8 mouse cellular contexts compared by ENCODE assay signal in genomic region chr19:8942276-8942964, GRCm38 (mm10). TPM values are rescaled to one million over a fixed set of nuclear protein-coding genes. Genes with fewer than 3 reads are reported as not detected.
A peak's percentile ranks its signal among the peaks of the same experiment; 100 is the strongest.
DNase-seq lines count a peak whose midpoint lies in the region; ATAC-seq and TF ChIP-seq lines count a peak whose summit lies in the region.

No protein-coding gene starts in this region.

- TF ChIP-seq POLR2A in kidney, adult 2 months (IDR thresholded peaks at IDR 0.05; ENCODE audit: low read depth, low read length) = no peak

- H3K9ac ChIP-seq in forebrain, embryonic 11.5 days (ENCODE audit: low read length) = peak overlapping the region; percentile 99
- peak overlapping the region; percentile 86 for H3K9ac ChIP-seq in intestine, embryonic 16.5 days (ENCODE audit: low read depth, low read length)
- peak overlapping the region; percentile 99 for H3K9ac ChIP-seq in lung, postnatal 0 days (replicated peaks; ENCODE audit: low read depth)
- peak overlapping the region; percentile 98 for H3K9ac ChIP-seq in stomach, embryonic 14.5 days (replicated peaks; ENCODE audit: low read depth, low read length)

- no peak for TF ChIP-seq CTCF in kidney, adult 2 months (conservative IDR thresholded peaks at IDR 0.05; ENCODE audit: insufficient read depth, insufficient read length, low read depth, low read length)
- TF ChIP-seq CTCF in G1E (IDR thresholded peaks at IDR 0.05; ENCODE audit: low read depth, low read length) = no peak
- no peak for TF ChIP-seq CTCF in lung, postnatal 0 days (IDR thresholded peaks at IDR 0.05)

- peaks cover 9% of the 10 kb centered on the region for H3K36me3 ChIP-seq in kidney, adult 2 months (ENCODE audit: control insufficient read depth, insufficient read depth, low read length)
- H3K36me3 ChIP-seq in G1E (replicated peaks) = peaks cover 75% of the 10 kb centered on the region
- peaks cover 15% of the 10 kb centered on the region for H3K36me3 ChIP-seq in forebrain, embryonic 11.5 days (ENCODE audit: control insufficient read depth, insufficient read depth, low read length)
- H3K36me3 ChIP-seq in intestine, embryonic 16.5 days (ENCODE audit: control insufficient read depth, insufficient read depth, low read length) = peaks cover 17% of the 10 kb centered on the region
- peaks cover 11% of the 10 kb centered on the region for H3K36me3 ChIP-seq in lung, postnatal 0 days (ENCODE audit: insufficient read depth, low read length)
- peaks cover 44% of the 10 kb centered on the region for H3K36me3 ChIP-seq in stomach, embryonic 14.5 days (ENCODE audit: control insufficient read depth, insufficient read depth, low read length)

- TF ChIP-seq EP300 in lung, postnatal 0 days (IDR thresholded peaks at IDR 0.05) = no peak

- ATAC-seq in G1E (ENCODE audit: extremely low read depth, insufficient number of reproducible peaks, low FRiP score, poor library complexity, severe bottlenecking) = no peak
- peak; percentile 55 for ATAC-seq in forebrain, embryonic 11.5 days (replicated peaks; ENCODE audit: low FRiP score)
- ATAC-seq in intestine, embryonic 16.5 days = peak; percentile 54
- peak; percentile 64 for ATAC-seq in lung, postnatal 0 days
- peak; percentile 47 for ATAC-seq in stomach, embryonic 14.5 days (ENCODE audit: insufficient number of reproducible peaks, insufficient read depth, low FRiP score, low read depth)

- DNase-seq in kidney, adult 2 months = peak; percentile 66
- DNase-seq in kidney, adult 8-10 months = no peak
- DNase-seq in G1E (ENCODE audit: low spot score) = peak; percentile 38
- DNase-seq in forebrain, embryonic 11.5 days (ENCODE audit: low spot score) = no peak
- peak; percentile 72 for DNase-seq in lung, postnatal 0 days (ENCODE audit: low spot score)
- no peak for DNase-seq in spleen, adult 18-20 months

- peaks cover 4% of the 10 kb centered on the region; the same call in 1 of the 2 replicates for H3K4me1 ChIP-seq in kidney, adult 2 months (ENCODE audit: control insufficient read depth, insufficient read depth, low read length)
- peaks cover 77% of the 10 kb centered on the region for H3K4me1 ChIP-seq in G1E (ENCODE audit: insufficient read depth, low read depth, low read length)
- peaks cover 15% of the 10 kb centered on the region; the same call in 1 of the 2 replicates for H3K4me1 ChIP-seq in forebrain, embryonic 11.5 days (replicated peaks; ENCODE audit: control insufficient read depth, insufficient read depth, low read length)
- H3K4me1 ChIP-seq in intestine, embryonic 16.5 days (ENCODE audit: control insufficient read depth, insufficient read depth, low read length) = peaks cover 28% of the 10 kb centered on the region
- H3K4me1 ChIP-seq in lung, postnatal 0 days (ENCODE audit: insufficient read depth, low read depth, low read length) = peaks cover 18% of the 10 kb centered on the region; the same call in 1 of the 2 replicates
- H3K4me1 ChIP-seq in stomach, embryonic 14.5 days (ENCODE audit: control insufficient read depth, insufficient read depth, low read length) = peaks cover 24% of the 10 kb centered on the region

- peak overlapping the region; percentile 65 for H3K4me2 ChIP-seq in forebrain, embryonic 11.5 days (ENCODE audit: low read depth, low read length, severe bottlenecking)
- H3K4me2 ChIP-seq in intestine, embryonic 16.5 days (ENCODE audit: low read depth, low read length) = peak overlapping the region; percentile 63
- peak overlapping the region; percentile 75 for H3K4me2 ChIP-seq in lung, postnatal 0 days (replicated peaks; ENCODE audit: low read depth, low read length)
- H3K4me2 ChIP-seq in stomach, embryonic 14.5 days (replicated peaks; ENCODE audit: low read depth, low read length) = peak overlapping the region; percentile 64

- peak overlapping the region; percentile 94 for H3K27ac ChIP-seq in kidney, adult 2 months (ENCODE audit: insufficient read depth, low read depth, low read length)
- peak overlapping the region; percentile 94 for H3K27ac ChIP-seq in forebrain, embryonic 11.5 days (ENCODE audit: low read depth, low read length)
- peak overlapping the region; percentile 92 for H3K27ac ChIP-seq in intestine, embryonic 16.5 days (ENCODE audit: low read length)
- H3K27ac ChIP-seq in lung, postnatal 0 days (ENCODE audit: low read length) = peak overlapping the region; percentile 99
- H3K27ac ChIP-seq in stomach, embryonic 14.5 days (ENCODE audit: low read length) = peak overlapping the region; percentile 99

- peak overlapping the region; percentile 88 for H3K4me3 ChIP-seq in kidney, adult 2 months (ENCODE audit: insufficient read depth, low read depth, low read length)
- H3K4me3 ChIP-seq in G1E (ENCODE audit: low read depth, low read length) = peak overlapping the region; percentile 97
- H3K4me3 ChIP-seq in forebrain, embryonic 11.5 days (ENCODE audit: low read depth, low read length) = peak overlapping the region; percentile 97
- peak overlapping the region; percentile 62 for H3K4me3 ChIP-seq in intestine, embryonic 16.5 days (ENCODE audit: low read length)
- H3K4me3 ChIP-seq in lung, postnatal 0 days (ENCODE audit: low read depth, low read length) = peak overlapping the region; percentile 93
- H3K4me3 ChIP-seq in stomach, embryonic 14.5 days (ENCODE audit: low read depth, low read length) = peak overlapping the region; percentile 98

- H3K9me3 ChIP-seq in G1E (replicated peaks) = no peaks in the 10 kb centered on the region
- H3K9me3 ChIP-seq in forebrain, embryonic 11.5 days (ENCODE audit: control insufficient read depth, low read length) = no peaks in the 10 kb centered on the region
- H3K9me3 ChIP-seq in intestine, embryonic 16.5 days (ENCODE audit: control insufficient read depth, low read length) = no peaks in the 10 kb centered on the region
- H3K9me3 ChIP-seq in lung, postnatal 0 days (ENCODE audit: low read length) = no peaks in the 10 kb centered on the region
- no peaks in the 10 kb centered on the region for H3K9me3 ChIP-seq in stomach, embryonic 14.5 days (ENCODE audit: control insufficient read depth, low read depth, low read length)

- H3K27me3 ChIP-seq in kidney, adult 2 months (replicated peaks; ENCODE audit: control insufficient read depth, insufficient read depth, low read length) = no peaks in the 10 kb centered on the region
- H3K27me3 ChIP-seq in G1E (ENCODE audit: insufficient read depth, low read length) = no peaks in the 10 kb centered on the region
- H3K27me3 ChIP-seq in forebrain, embryonic 11.5 days (ENCODE audit: control insufficient read depth, insufficient read depth, low read length) = no peaks in the 10 kb centered on the region
- no peaks in the 10 kb centered on the region for H3K27me3 ChIP-seq in intestine, embryonic 16.5 days (replicated peaks; ENCODE audit: control insufficient read depth, insufficient read depth, low read length)
- no peaks in the 10 kb centered on the region for H3K27me3 ChIP-seq in lung, postnatal 0 days (replicated peaks; ENCODE audit: insufficient read depth, low read length)
- no peaks in the 10 kb centered on the region for H3K27me3 ChIP-seq in stomach, embryonic 14.5 days (ENCODE audit: control insufficient read depth, insufficient read depth, low read length)

- under 1% methylated on average over 45 of the region's 46 CpGs for WGBS in kidney, adult 2 months
- WGBS in forebrain, embryonic 11.5 days = under 1% methylated on average over 46 of the region's 46 CpGs
- WGBS in intestine, embryonic 16.5 days = under 1% methylated on average over 46 of the region's 46 CpGs
- under 1% methylated on average over 43 of the region's 46 CpGs for WGBS in lung, postnatal 0 days
- WGBS in stomach, embryonic 14.5 days = under 1% methylated on average over 46 of the region's 46 CpGs

RNA-seq across cellular contexts. Expression of gene Mta2, which starts 0.7 kb away (rescaled TPM):
- 16.9 and 19.8 TPM in 2 replicates for polyA plus RNA-seq in kidney, adult 2 months (2012; rRNA removed)
- total RNA-seq in G1E (2014; fragmentation: Nextera tagmentation) (183 and 186 TPM in 2 replicates), G1E (2017) (166 and 177 TPM in 2 replicates)
- polyA plus RNA-seq in G1E (2012) = 67.7 and 76.9 TPM in 2 replicates
- 62.6 and 63.2 TPM in 2 replicates for polyA plus RNA-seq in forebrain, embryonic 11.5 days (2014; fragmentation: Nextera tagmentation; extraction: Ambion mirVana)
- 119 and 130 TPM in 2 replicates for polyA plus RNA-seq in intestine, embryonic 16.5 days (2015; fragmentation: Nextera tagmentation; extraction: Ambion mirVana)
- 81.8 and 84.7 TPM in 2 replicates for polyA plus RNA-seq in lung, postnatal 0 days (2015; fragmentation: Nextera tagmentation; extraction: Ambion mirVana)
- polyA plus RNA-seq in stomach, embryonic 14.5 days (2014; fragmentation: Nextera tagmentation; extraction: Ambion mirVana) = 41.5 and 45.3 TPM in 2 replicates

RNA-seq across cellular contexts. Expression of gene Tut1, which starts 11.2 kb away (rescaled TPM):
- polyA plus RNA-seq in kidney, adult 2 months (2012; rRNA removed) = 14.1 and 14.3 TPM in 2 replicates
- 17.8 and 25.6 TPM in 2 replicates for total RNA-seq in G1E (2014; fragmentation: Nextera tagmentation)
- 32.3 and 37.3 TPM in 2 replicates for total RNA-seq in G1E (2017)
- polyA plus RNA-seq in G1E (2012) = 60.9 and 74.1 TPM in 2 replicates
- 34.4 and 35.5 TPM in 2 replicates for polyA plus RNA-seq in forebrain, embryonic 11.5 days (2014; fragmentation: Nextera tagmentation; extraction: Ambion mirVana)
- polyA plus RNA-seq in intestine, embryonic 16.5 days (2015; fragmentation: Nextera tagmentation; extraction: Ambion mirVana) = 30.1 and 31.7 TPM in 2 replicates
- 12.8 and 13.6 TPM in 2 replicates for polyA plus RNA-seq in lung, postnatal 0 days (2015; fragmentation: Nextera tagmentation; extraction: Ambion mirVana)
- polyA plus RNA-seq in stomach, embryonic 14.5 days (2014; fragmentation: Nextera tagmentation; extraction: Ambion mirVana) = 27.2 and 27.6 TPM in 2 replicates

RNA-seq across cellular contexts. Expression of gene Eml3, which starts 13.1 kb away (rescaled TPM):
- 35.1 and 35.7 TPM in 2 replicates for polyA plus RNA-seq in kidney, adult 2 months (2012; rRNA removed)
- total RNA-seq in G1E (2014; fragmentation: Nextera tagmentation) (24.7 and 26.3 TPM in 2 replicates), G1E (2017) (40.1 and 42.5 TPM in 2 replicates)
- 111 and 114 TPM in 2 replicates for polyA plus RNA-seq in G1E (2012)
- 11.2 and 12.2 TPM in 2 replicates for polyA plus RNA-seq in forebrain, embryonic 11.5 days (2014; fragmentation: Nextera tagmentation; extraction: Ambion mirVana)
- polyA plus RNA-seq in intestine, embryonic 16.5 days (2015; fragmentation: Nextera tagmentation; extraction: Ambion mirVana) = 22.6 and 23.5 TPM in 2 replicates
- polyA plus RNA-seq in lung, postnatal 0 days (2015; fragmentation: Nextera tagmentation; extraction: Ambion mirVana) = 28.6 and 30.5 TPM in 2 replicates
- polyA plus RNA-seq in stomach, embryonic 14.5 days (2014; fragmentation: Nextera tagmentation; extraction: Ambion mirVana) = 16.8 and 18.2 TPM in 2 replicates

RNA-seq across cellular contexts. Expression of gene Rom1, which starts 13.3 kb away (rescaled TPM):
- 12.0 and 13.9 TPM in 2 replicates for polyA plus RNA-seq in kidney, adult 2 months (2012; rRNA removed)
- total RNA-seq in G1E (2014; fragmentation: Nextera tagmentation) = 1.1 TPM in 1 of 2 replicates, not detected in the other
- total RNA-seq in G1E (2017) = 5.4 and 6.0 TPM in 2 replicates
- 14.2 and 16.0 TPM in 2 replicates for polyA plus RNA-seq in G1E (2012)
- 1.7 and 1.8 TPM in 2 replicates for polyA plus RNA-seq in forebrain, embryonic 11.5 days (2014; fragmentation: Nextera tagmentation; extraction: Ambion mirVana)
- polyA plus RNA-seq in intestine, embryonic 16.5 days (2015; fragmentation: Nextera tagmentation; extraction: Ambion mirVana) = 3.1 and 3.3 TPM in 2 replicates
- polyA plus RNA-seq in lung, postnatal 0 days (2015; fragmentation: Nextera tagmentation; extraction: Ambion mirVana) = 4.9 and 5.7 TPM in 2 replicates
- polyA plus RNA-seq in stomach, embryonic 14.5 days (2014; fragmentation: Nextera tagmentation; extraction: Ambion mirVana) = 1.0 and 2.0 TPM in 2 replicates

RNA-seq across cellular contexts. Expression of gene B3gat3, which starts 22.2 kb away (rescaled TPM):
- 105 and 125 TPM in 2 replicates for polyA plus RNA-seq in kidney, adult 2 months (2012; rRNA removed)
- total RNA-seq in G1E (2014; fragmentation: Nextera tagmentation) (70.3 and 75.7 TPM in 2 replicates), G1E (2017) (38.8 and 47.0 TPM in 2 replicates)
- 156 and 180 TPM in 2 replicates for polyA plus RNA-seq in G1E (2012)
- polyA plus RNA-seq in forebrain, embryonic 11.5 days (2014; fragmentation: Nextera tagmentation; extraction: Ambion mirVana) = 55.0 and 57.2 TPM in 2 replicates
- polyA plus RNA-seq in intestine, embryonic 16.5 days (2015; fragmentation: Nextera tagmentation; extraction: Ambion mirVana) = 44.0 and 45.4 TPM in 2 replicates
- polyA plus RNA-seq in lung, postnatal 0 days (2015; fragmentation: Nextera tagmentation; extraction: Ambion mirVana) = 39.5 and 39.6 TPM in 2 replicates
- polyA plus RNA-seq in stomach, embryonic 14.5 days (2014; fragmentation: Nextera tagmentation; extraction: Ambion mirVana) = 35.7 and 37.5 TPM in 2 replicates

Comparison
In these comparisons a context has a peak if more than half of its experiments do, and no peak if none do; other contexts are left out.
1. DNase-seq: peak in kidney, adult 2 months (single experiment), G1E (single experiment) and lung, postnatal 0 days (single experiment); none in kidney, adult 8-10 months (0 of 2), forebrain, embryonic 11.5 days (single experiment) and spleen, adult 18-20 months (0 of 2).
2. Peak in every context shown above with its lines, with median percentiles within 50 percentile points of each other: H3K27ac ChIP-seq, H3K4me3 ChIP-seq, H3K4me2 ChIP-seq and H3K9ac ChIP-seq.